Mouse (Mus musculus): ENCODE data around the gene Dus1l. TPM values are rescaled to one million over a fixed set of nuclear protein-coding genes. Genes with fewer than 3 reads are reported as not detected.

Gene Dus1l
- polyA plus RNA-seq, 1 experiment from 2014 or later: 56.9 TPM

DNA sequence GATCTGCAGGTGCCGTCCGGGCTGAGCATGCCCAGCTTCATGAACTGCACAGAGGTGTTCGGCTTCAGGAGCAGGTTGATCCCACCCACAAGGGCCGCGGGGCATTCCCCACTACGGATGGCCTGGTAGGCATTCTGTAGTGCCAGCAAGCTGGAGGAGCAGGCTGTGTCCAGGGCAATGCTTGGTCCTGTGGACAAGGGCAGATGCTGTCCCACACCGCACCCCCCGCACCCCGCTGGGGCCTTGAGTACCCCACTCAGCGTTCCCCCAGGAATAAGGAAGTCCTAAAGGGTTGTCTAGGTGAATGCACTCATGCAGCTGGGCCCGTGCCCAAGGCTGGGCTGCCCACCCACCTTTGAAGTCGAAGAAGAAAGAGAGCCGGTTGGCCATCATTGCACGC, 24.3 kb upstream of the Dus1l start:
- no peaks in the 10 kb centered on the region for H3K9me3 ChIP-seq (ENCODE audit: control insufficient read depth, low read length)
- 82% methylated on average over 14 of the region's 14 CpGs for WGBS
- no peak overlapping the region for H3K4me2 ChIP-seq (ENCODE audit: low read length)
- H3K27me3 ChIP-seq (replicated peaks; ENCODE audit: control insufficient read depth, insufficient read depth, low read length): no peaks in the 10 kb centered on the region
- H3K4me3 ChIP-seq (replicated peaks; ENCODE audit: low read length): no peak overlapping the region
- no peak for ATAC-seq
- no peak overlapping the region for H3K27ac ChIP-seq (ENCODE audit: low read length)
- H3K4me1 ChIP-seq (replicated peaks; ENCODE audit: control insufficient read depth, insufficient read depth, low read length): peaks cover 33% of the 10 kb centered on the region
- H3K36me3 ChIP-seq (ENCODE audit: control insufficient read depth, insufficient read depth): peaks cover 42% of the 10 kb centered on the region
- H3K9ac ChIP-seq (replicated peaks; ENCODE audit: low read depth, low read length): no peak overlapping the region

DNA sequence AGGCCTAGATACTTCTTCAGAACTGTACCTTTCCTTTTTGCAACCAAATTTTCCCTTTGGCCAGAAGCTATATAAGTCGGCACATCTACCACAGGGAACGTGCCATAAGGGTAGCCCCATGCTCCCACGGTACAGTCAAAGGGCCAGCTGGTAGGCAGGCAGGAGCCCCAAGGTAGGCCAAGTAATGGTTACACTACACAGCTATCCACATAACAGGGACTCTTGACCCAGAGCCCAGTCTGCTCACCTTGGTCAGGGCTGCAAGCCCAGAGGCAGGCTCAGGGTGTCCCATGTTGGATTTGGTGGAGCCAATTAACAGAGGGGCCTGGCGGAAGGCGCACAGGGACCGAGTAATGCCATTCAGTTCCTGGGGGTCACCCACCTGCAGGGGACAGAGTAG, 23.4 kb upstream of the Dus1l start:
- Histone ChIP-seq H3K27me3 (replicated peaks; ENCODE audit: control insufficient read depth, insufficient read depth, low read length) (no peaks in the 10 kb centered on the region), H3K27ac (ENCODE audit: low read length) (no peak overlapping the region), H3K36me3 (ENCODE audit: control insufficient read depth, insufficient read depth) (peaks cover 50% of the 10 kb centered on the region), H3K4me2 (ENCODE audit: low read length) (no peak overlapping the region), H3K9me3 (ENCODE audit: control insufficient read depth, low read length) (no peaks in the 10 kb centered on the region), H3K9ac (replicated peaks; ENCODE audit: low read depth, low read length) (no peak overlapping the region), H3K4me1 (replicated peaks; ENCODE audit: control insufficient read depth, insufficient read depth, low read length) (peaks cover 26% of the 10 kb centered on the region), H3K4me3 (replicated peaks; ENCODE audit: low read length) (no peak overlapping the region)
- no peak for ATAC-seq
- 95% methylated on average over 6 of the region's 6 CpGs for WGBS

DNA sequence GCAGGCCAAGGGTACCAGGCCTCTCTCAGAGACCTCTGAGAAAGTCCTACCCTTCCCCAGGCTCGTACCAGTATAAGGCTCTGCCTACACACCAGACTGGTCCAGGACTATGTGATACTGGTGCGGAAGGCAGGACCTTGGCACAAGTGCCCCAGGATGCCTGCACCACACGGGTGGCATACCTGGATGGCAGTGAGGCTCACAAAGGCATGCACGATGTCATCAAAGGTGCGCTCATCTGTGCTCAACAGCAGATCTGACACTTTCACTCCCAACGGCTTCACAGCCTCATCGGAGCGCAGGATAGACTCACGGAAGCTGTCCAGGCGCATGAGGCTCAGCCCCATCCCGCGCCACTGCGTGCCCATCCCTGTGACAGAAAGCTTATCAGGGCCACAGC, 22.0 kb upstream of the Dus1l start:
- Histone ChIP-seq H3K4me3 (replicated peaks; ENCODE audit: low read length) (no peak overlapping the region), H3K27me3 (replicated peaks; ENCODE audit: control insufficient read depth, insufficient read depth, low read length) (no peaks in the 10 kb centered on the region), H3K27ac (ENCODE audit: low read length) (no peak overlapping the region), H3K4me2 (ENCODE audit: low read length) (no peak overlapping the region), H3K9ac (replicated peaks; ENCODE audit: low read depth, low read length) (no peak overlapping the region), H3K9me3 (ENCODE audit: control insufficient read depth, low read length) (no peaks in the 10 kb centered on the region), H3K36me3 (ENCODE audit: control insufficient read depth, insufficient read depth) (peaks cover 62% of the 10 kb centered on the region), H3K4me1 (replicated peaks; ENCODE audit: control insufficient read depth, insufficient read depth, low read length) (peaks cover 26% of the 10 kb centered on the region)
- 92% methylated on average over 13 of the region's 13 CpGs for WGBS
- no peak for ATAC-seq

DNA sequence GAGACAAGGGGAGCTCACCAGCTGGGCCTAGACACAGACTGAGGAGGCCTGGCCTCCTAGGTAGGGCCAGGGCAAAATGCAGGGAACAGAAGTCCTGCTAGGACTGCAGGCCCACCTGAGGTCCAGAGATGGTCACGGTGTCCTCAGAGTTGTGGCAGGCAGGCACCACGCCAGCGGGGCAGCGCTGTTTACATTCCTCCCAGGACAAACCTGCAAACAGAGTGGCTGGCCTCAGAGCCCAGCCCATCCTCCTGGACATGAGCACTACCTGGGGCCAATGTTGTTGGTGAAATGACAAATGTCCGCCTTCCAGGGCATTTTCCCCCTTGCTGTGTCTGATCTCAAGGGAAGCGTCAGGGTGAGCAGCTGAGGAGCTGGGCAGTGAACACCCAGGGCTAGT, 21.2 kb upstream of the Dus1l start:
- 96% methylated on average over 6 of the region's 6 CpGs for WGBS
- no peak for ATAC-seq
- no peaks in the 10 kb centered on the region for H3K27me3 ChIP-seq (replicated peaks; ENCODE audit: control insufficient read depth, insufficient read depth, low read length)

DNA sequence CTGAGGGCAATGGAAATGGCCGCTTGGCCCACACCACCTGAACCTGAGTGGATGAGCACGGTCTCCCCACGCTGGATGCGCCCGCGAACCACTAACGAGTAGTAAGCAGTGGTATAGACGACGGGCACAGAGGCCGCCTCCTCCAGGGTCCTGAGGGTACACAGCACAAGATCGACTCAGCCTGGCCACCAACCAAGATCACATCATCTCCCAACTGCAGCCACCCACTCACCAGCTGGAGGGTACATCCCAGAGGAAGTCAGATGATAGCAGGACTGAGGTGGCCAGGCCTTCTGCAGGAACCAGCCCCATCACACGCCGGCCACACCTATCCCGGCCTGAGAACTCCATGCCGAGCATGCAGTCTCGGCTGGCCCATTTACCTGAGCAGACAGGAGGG, 15.9 kb upstream of the Dus1l start:
- H3K4me2 ChIP-seq (ENCODE audit: low read length): no peak overlapping the region
- H3K9me3 ChIP-seq (ENCODE audit: control insufficient read depth, low read length): no peaks in the 10 kb centered on the region
- H3K9ac ChIP-seq (replicated peaks; ENCODE audit: low read depth, low read length): no peak overlapping the region
- 94% methylated on average over 16 of the region's 16 CpGs for WGBS
- H3K4me3 ChIP-seq (replicated peaks; ENCODE audit: low read length): no peak overlapping the region
- H3K4me1 ChIP-seq (replicated peaks; ENCODE audit: control insufficient read depth, insufficient read depth, low read length): no peaks in the 10 kb centered on the region
- H3K27me3 ChIP-seq (replicated peaks; ENCODE audit: control insufficient read depth, insufficient read depth, low read length): no peaks in the 10 kb centered on the region
- peaks cover 88% of the 10 kb centered on the region for H3K36me3 ChIP-seq (ENCODE audit: control insufficient read depth, insufficient read depth)
- ATAC-seq: no peak
- H3K27ac ChIP-seq (ENCODE audit: low read length): no peak overlapping the region

More for the DNA sequence above, 21.2 kb upstream of the Dus1l start:
- Histone ChIP-seq H3K9ac (replicated peaks; ENCODE audit: low read depth, low read length) (no peak overlapping the region), H3K4me2 (ENCODE audit: low read length) (no peak overlapping the region), H3K4me3 (replicated peaks; ENCODE audit: low read length) (no peak overlapping the region), H3K4me1 (replicated peaks; ENCODE audit: control insufficient read depth, insufficient read depth, low read length) (peaks cover 19% of the 10 kb centered on the region), H3K27ac (ENCODE audit: low read length) (no peak overlapping the region), H3K9me3 (ENCODE audit: control insufficient read depth, low read length) (no peaks in the 10 kb centered on the region), H3K36me3 (ENCODE audit: control insufficient read depth, insufficient read depth) (peaks cover 71% of the 10 kb centered on the region)

DNA sequence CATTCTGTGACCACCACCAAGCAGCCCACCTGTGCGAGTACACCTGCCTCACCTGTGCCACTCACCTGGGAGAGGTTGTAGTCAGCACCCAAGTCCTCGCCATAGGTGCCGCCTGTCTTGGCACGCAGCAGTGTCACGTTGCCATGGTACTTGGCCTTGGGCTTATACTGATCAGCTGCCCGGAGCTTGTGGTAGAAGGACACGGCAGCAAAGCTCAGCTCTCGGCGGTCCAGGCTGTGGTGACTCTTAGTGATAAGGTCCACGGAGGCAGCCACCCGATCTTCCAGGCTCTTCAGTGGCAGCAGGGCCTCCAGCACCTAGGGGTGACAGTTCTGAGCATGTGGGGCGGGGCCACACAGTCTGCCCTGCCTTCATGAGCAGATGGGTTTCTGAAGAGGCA, 11.8 kb upstream of the Dus1l start:
- no peaks in the 10 kb centered on the region for H3K27me3 ChIP-seq (replicated peaks; ENCODE audit: control insufficient read depth, insufficient read depth, low read length)
- no peak overlapping the region for H3K4me3 ChIP-seq (replicated peaks; ENCODE audit: low read length)
- no peaks in the 10 kb centered on the region for H3K4me1 ChIP-seq (replicated peaks; ENCODE audit: control insufficient read depth, insufficient read depth, low read length)
- no peak for ATAC-seq
- H3K4me2 ChIP-seq (ENCODE audit: low read length): no peak overlapping the region
- 94% methylated on average over 12 of the region's 12 CpGs for WGBS
- no peak overlapping the region for H3K27ac ChIP-seq (ENCODE audit: low read length)
- no peaks in the 10 kb centered on the region for H3K9me3 ChIP-seq (ENCODE audit: control insufficient read depth, low read length)
- H3K36me3 ChIP-seq (ENCODE audit: control insufficient read depth, insufficient read depth): peaks cover 54% of the 10 kb centered on the region
- H3K9ac ChIP-seq (replicated peaks; ENCODE audit: low read depth, low read length): no peak overlapping the region

DNA sequence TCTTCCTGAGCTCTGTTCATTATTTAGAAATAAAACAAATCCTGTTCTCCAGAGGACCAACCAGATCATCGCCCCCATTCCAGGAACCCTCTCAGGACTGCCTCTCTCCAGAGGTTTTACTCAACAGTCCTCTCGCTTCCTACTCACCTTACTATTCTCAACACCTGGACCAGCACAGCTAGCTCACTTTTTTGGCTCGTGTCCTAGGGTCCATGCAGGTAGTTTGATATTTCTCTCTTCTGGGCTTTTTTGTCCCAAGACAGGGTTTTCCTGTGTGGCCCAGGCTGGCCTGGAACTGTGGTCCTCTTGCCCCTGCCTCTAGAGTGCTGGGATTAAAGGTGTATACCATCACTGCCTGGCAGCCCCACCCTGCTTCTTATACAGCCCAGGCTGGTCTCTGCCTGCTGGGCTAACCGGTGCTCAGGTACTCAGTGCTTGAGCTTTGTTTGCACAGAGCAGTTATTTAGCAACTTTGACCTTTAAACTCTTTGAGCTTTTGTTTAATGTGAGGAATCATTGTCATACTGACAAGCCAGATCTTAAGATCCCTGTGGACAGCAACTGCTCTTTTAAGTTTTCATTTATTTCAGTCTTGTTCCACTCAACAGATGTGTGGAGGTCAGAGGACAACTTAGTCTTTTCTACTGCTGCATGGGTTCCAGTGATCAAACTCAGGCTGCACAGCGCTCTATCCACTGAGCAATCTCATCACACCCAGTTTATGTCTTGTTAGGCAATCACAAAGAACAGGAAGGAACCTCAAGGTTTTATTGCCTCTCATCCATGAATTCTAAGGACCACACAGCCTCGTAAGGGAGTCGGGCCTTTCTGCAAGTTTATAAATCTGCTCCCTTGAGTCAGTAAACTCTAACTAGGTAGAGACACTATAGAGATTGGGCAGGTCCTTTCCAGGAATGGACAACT, 9.4 kb upstream of the Dus1l start:
- no peak overlapping the region for H3K9ac ChIP-seq (replicated peaks; ENCODE audit: low read depth, low read length)
- no peaks in the 10 kb centered on the region for H3K4me1 ChIP-seq (replicated peaks; ENCODE audit: control insufficient read depth, insufficient read depth, low read length)
- ATAC-seq: 0 out of 2 replicates have a peak, but pooled peaks have one; percentile 20
- H3K4me3 ChIP-seq (replicated peaks; ENCODE audit: low read length): no peak overlapping the region
- H3K27me3 ChIP-seq (replicated peaks; ENCODE audit: control insufficient read depth, insufficient read depth, low read length): no peaks in the 10 kb centered on the region
- no peak overlapping the region for H3K27ac ChIP-seq (ENCODE audit: low read length)
- H3K36me3 ChIP-seq (ENCODE audit: control insufficient read depth, insufficient read depth): peaks cover 31% of the 10 kb centered on the region
- WGBS: 87% methylated on average over 7 of the region's 7 CpGs
- H3K4me2 ChIP-seq (ENCODE audit: low read length): no peak overlapping the region
- H3K9me3 ChIP-seq (ENCODE audit: control insufficient read depth, low read length): no peaks in the 10 kb centered on the region

DNA sequence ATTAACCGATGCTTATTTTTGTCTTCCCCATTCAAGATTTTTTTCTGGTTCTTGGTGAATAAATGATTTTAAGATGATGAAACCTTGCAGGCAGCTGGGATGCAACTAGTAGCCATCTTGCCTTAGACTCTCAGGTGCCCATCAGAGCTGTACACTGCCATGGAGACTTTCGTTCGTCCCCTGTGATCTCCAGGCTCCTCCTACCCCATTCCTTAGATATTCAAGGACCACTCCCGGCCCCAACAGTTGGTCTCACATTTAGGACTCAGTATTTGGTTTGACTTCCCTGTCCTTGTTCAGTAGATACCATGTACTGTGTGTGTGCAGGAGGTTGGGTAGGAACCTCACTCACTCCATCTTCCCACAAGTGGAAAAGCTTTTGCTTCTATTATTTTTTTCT, 8.6 kb upstream of the Dus1l start:
- no peaks in the 10 kb centered on the region for H3K9me3 ChIP-seq (ENCODE audit: control insufficient read depth, low read length)
- ATAC-seq: no peak
- H3K27me3 ChIP-seq (replicated peaks; ENCODE audit: control insufficient read depth, insufficient read depth, low read length): no peaks in the 10 kb centered on the region
- whole genome bisulfite sequencing: 82% methylated on average over 4 of the region's 4 CpGs
- no peak overlapping the region for H3K9ac ChIP-seq (replicated peaks; ENCODE audit: low read depth, low read length)
- H3K4me3 ChIP-seq (replicated peaks; ENCODE audit: low read length): no peak overlapping the region
- H3K4me1 ChIP-seq (replicated peaks; ENCODE audit: control insufficient read depth, insufficient read depth, low read length): peaks cover 4% of the 10 kb centered on the region
- H3K36me3 ChIP-seq (ENCODE audit: control insufficient read depth, insufficient read depth): peaks cover 23% of the 10 kb centered on the region
- no peak overlapping the region for H3K4me2 ChIP-seq (ENCODE audit: low read length)
- no peak overlapping the region for H3K27ac ChIP-seq (ENCODE audit: low read length)

DNA sequence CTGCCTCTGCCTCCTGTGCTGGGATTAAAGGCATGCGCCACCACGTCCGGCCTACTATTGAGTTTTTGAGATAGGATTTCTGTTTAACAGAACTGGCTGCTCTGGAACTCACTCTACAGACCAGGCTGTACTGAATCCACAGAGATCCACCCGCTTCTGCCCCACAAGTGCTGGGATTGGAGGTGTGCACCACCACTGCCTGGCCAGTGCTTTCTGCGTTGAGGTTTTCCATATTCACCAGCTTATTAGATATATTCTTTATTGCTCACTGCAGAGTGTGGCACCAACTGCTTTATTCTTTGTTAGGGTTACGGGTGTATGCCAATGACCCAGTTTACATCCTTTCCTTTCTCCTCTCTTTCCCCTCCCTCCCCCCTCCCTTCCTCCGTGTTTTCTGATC, 8.1 kb upstream of the Dus1l start:
- no peak overlapping the region for H3K27ac ChIP-seq (ENCODE audit: low read length)
- no peaks in the 10 kb centered on the region for H3K9me3 ChIP-seq (ENCODE audit: control insufficient read depth, low read length)
- peaks cover 8% of the 10 kb centered on the region for H3K4me1 ChIP-seq (replicated peaks; ENCODE audit: control insufficient read depth, insufficient read depth, low read length)
- no peak overlapping the region for H3K9ac ChIP-seq (replicated peaks; ENCODE audit: low read depth, low read length)
- no peaks in the 10 kb centered on the region for H3K27me3 ChIP-seq (replicated peaks; ENCODE audit: control insufficient read depth, insufficient read depth, low read length)
- no peak for ATAC-seq
- peaks cover 18% of the 10 kb centered on the region for H3K36me3 ChIP-seq (ENCODE audit: control insufficient read depth, insufficient read depth)
- WGBS: 82% methylated on average over 7 of the region's 7 CpGs
- no peak overlapping the region for H3K4me3 ChIP-seq (replicated peaks; ENCODE audit: low read length)
- H3K4me2 ChIP-seq (ENCODE audit: low read length): no peak overlapping the region

All from forebrain, embryonic 16.5 days (tissue).